Mouse (Mus musculus) spleen, embryonic (tissue): ENCODE results near the gene Nup188.

Source experiments
- CTCF ChIA-PET: fragments of 350-600 bp; sonication (Branson Sonifier 250); formaldehyde crosslinking; loops from one replicate; lab custom pipeline; 2022; lab: Charles Lee

The Nup188 gene

GRCm38 (mm10) chr2:30256616-30257350 is 29.4 kb upstream of the Nup188 start:
- CTCF ChIA-PET, result interaction anchor here (1.4 kb wide), 1 partner anchor 20 kb away, joined by 3 read pairs; the partner anchor contains the start of gene Lrrc8a

DNA sequence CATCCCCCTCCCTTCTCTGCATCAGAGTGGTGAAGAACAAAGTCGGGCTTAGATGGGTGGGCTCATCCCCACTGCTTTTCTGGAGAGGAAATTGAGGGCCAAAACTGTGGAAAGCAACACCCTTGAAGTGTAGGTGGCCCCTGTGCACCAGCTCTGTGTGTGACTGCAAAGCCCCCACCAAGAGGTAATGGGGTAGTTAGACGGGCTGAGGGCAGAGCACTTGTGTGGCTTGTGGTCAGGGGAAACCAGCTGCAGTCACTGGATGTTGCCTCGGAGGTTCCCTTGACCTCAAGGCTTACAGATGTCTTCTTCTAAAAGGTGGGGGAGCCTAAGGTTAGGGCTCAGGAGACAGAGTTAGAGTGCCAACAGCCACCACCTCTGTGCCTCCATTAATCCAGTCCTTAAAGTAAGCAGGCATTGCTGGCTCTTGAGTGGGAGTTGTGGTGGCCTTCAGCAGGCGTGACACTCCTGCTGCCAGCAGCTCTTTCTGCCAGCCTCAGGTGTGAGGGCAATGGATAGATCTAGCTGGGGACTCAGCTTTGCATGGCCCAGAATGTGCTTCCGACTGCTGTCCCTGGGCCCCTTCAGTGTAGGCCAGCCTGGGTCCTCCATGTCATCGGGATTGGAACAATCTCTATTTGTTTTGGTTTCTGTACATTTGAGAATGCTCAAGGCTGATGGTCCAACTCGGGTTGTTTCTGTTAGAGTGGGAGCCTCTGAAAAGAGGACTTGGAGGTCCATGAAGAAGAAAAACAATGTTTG is 28.3 kb upstream of the Nup188 start:
- CTCF ChIA-PET, result interaction anchor here (1.4 kb wide), 1 partner anchor 21 kb away, joined by 3 read pairs; the partner anchor contains the start of gene Lrrc8a

DNA sequence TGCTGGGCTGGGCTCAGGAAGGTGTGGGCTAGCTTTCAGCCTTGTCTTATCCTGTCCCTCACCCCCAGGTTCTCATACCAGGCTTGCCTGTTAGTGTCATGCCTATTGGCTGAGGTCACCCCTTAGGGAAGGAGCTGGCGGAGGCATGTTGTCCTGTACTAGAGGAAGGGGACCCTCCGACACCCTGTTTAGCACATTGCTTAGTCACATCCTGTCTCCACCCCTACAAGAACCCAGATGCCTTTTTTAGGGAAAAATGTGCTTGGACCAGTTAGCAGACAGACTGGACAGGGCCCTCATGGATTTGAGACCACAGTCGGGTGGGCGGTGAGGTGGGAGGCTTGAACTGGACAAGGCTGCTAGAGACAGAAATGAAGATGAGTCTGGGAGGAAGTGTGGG is 27.6 kb upstream of the Nup188 start:
- CTCF ChIA-PET, result interaction anchor here (1.4 kb wide), 1 partner anchor 21 kb away, joined by 3 read pairs; the partner anchor contains the start of gene Lrrc8a

DNA sequence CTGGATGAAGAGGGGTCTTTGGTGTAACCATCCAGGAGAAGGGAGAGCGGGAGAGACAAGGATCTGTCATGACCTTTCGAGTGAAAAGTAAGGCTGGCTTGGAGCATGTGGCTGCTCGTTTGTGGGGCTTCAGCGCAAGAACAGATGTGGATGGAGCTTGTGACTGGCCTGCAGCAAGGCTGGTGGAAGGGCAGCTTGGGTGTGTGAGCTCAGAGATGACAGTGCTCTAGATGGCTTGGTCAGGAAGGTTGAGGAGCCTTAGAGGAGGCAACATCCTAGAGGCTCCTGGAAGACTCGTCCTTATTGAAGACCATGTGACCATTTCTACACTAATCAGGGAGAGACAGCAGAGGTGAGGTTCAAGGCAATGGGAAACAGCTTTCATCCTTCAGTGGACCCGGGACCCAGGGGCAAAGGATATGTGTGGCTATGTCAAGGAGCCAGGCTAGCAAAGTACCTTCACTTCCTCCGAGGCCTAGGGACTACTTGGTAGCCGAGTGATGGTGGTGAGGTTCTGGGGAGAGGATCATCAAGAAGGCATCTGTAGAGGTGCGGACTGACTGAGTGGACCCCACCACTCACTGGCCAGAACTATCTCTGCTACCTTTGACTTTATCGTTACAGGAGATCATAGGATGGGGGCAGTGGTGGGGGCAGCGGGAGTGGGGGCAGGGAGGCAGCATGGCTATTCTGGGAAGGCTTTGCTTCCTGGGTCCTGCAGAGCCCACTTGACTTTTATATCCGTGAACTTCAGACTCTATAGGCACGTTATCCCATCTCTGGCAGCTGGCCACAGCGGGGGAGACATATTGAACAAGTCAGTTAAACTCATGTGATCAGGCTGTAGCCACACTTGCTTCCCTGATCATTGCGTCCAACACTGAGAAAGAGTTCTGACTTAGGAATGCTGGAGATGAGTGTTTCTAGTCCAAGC is 26.8 kb upstream of the Nup188 start:
- CTCF ChIA-PET, result interaction anchor here (0.7 kb wide), 1 partner anchor 535 kb away, joined by 4 read pairs; no protein-coding TSS in a partner anchor

DNA sequence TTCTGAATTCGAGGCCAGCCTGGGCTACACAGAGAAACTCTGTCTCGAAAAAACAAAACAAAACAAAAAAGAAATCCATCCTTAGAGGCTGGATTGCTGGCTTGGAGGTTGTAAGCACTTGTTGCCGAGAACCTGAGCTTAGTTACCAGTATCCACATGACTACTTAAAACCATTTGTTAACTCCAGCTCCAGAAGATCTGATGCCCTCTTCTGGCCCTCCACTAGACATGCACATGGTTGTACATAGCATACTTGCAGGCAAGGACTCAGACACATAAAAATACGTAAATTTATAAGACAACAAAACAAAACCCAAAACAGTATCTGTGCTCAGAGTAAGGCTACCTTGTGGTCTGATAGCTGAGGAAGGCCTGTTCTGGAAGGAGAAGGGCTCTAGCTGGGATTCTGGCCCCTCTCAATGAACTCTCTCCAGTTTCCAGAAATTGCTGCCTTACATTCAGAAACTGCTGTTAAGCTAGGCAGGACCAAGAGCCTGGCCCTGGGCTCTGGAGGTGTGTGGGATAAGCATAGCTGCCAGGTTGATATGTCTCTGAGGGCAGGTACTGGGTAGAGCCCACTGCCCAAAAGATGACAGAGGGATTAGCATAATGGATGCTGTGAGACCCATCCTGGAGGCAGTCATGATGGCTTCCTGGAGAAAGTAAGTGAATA is 25.0 kb upstream of the Nup188 start:
- CTCF ChIA-PET, result interaction anchor here (0.5 kb wide), 1 partner anchor 459 kb away, joined by 3 read pairs; the partner anchor contains the start of gene Slc27a4

GRCm38 (mm10) chr2:30261921-30262839 is 24.0 kb upstream of the Nup188 start:
- CTCF ChIA-PET, result interaction anchor here (0.5 kb wide), 1 partner anchor 460 kb away, joined by 3 read pairs; the partner anchor contains the start of gene Slc27a4

- CTCF ChIA-PET, result no interaction called here
Measured at GRCm38 (mm10) chr2:30262840-30263441, 23.3 kb upstream of the Nup188 start.

DNA sequence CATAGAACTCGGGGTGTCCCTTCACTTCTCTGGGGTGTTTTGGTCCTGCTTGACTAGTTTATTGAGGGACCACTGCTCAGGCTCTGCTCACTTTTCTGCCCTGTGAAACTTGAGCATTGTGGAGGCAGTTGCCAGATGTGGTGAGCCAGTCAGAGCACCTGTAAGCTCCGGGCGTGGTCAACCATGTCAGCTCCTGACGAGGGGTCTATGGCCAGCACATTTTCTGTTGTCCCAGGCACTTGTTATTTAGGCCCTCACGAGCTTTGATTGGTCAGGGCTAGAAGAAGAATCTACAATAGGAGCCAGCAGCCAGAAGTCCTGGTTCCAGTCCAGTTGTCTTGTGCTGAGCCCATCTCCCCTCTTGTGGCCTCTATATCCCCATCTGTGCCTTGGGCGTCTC is 22.4 kb upstream of the Nup188 start:
- CTCF ChIA-PET, result no interaction called here

DNA sequence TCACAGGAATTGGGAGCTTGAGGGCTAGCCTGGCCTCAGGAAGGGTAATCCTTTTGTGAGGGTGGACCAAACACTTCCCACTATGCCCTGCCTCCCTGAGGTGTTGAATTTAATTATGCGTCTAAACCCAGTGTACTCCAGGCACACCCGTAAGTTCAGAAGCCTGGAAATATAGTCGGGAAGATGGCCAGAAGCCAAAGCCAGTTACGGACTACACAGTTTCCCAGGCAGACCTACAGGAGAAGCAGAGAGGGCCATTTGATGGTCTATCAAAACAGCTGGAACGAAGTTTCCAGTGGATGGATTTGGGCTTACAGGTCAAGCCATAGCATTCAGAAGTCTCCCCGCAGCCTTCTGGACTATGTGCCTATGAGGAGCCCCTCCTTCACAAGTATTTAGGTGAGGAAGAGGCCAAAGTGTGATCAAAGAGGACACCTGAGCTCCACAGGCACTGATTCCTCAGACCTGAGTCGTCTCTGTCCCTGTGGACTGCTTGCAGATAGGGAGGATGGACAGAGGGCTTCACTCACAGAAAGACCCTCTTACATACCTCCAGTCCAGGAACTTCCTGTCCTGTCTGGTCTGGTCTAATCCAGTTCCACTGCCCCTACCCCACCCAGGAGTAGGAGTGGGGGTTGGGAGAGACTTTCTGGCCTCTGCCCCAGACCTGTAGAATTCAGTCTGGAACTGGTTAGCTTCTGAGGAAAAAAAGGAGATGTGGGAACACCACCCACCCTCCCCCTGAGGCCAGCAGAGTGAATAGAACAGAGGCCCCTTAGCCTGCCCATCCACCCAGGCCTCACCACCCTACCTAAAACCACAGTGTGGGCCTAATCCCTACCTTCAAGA is 21.3 kb upstream of the Nup188 start:
- CTCF ChIA-PET, result no interaction called here

DNA sequence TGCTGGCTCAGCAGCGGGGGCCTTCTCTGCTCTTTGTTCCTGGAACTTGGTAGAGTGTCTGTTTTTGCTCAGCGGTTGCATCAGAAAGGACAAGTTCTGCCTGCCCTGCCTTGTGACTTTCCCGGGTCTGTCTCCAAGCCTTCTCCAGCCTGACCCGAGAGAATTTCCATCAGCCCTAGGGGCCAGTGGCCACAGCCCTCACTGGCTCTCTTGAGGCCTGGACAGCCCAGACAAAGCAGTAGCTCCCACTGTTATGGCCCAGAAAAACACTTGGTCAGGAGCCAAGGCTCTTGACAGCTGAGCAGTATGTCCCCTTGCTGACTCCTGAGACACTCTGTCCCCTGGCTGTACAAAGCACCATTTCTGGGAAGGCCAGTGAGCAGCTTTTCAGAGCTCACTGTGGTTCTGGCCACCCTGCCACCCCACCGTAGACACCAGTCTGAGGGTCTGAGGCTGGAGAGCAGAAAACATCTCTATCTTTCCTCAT is 20.4 kb upstream of the Nup188 start, which contains the start of gene Phyhd1:
Phyhd1 (plus strand) TSS at position 437 of the 487 bp plus-strand sequence.
- CTCF ChIA-PET, result no interaction called here

DNA sequence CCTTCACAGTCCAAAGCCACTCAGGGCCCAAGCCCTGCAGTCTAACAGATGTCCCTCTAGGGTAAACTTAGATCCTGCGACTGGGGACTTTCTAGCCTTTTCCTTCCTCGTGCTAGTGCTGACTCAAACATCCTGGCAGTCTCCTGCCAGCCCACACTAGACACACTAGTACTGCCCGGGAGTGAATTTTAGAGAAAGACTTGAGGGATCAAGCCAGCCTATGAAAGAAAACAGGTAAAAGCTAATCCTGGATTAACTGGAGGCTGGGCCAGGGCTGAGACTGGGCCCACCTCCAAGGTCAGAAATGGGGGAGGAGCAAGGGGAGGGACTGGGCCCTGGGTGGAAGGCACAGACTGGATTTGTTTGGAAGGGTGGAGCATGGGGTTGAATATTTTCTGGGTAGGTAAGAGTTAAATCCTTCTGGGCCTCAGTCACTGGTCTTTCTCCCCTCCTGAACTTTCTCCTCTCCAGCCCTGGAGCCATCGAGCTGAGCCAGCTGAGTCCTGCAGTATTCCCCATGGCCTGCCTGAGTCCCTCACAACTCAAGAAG is 19.7 kb upstream of the Nup188 start:
- CTCF ChIA-PET, result no interaction called here

GRCm38 (mm10) chr2:30267466-30267865 is 18.7 kb upstream of the Nup188 start:
- CTCF ChIA-PET, result no interaction called here

GRCm38 (mm10) chr2:30268371-30268770 is 17.8 kb upstream of the Nup188 start:
- CTCF ChIA-PET, result no interaction called here

DNA sequence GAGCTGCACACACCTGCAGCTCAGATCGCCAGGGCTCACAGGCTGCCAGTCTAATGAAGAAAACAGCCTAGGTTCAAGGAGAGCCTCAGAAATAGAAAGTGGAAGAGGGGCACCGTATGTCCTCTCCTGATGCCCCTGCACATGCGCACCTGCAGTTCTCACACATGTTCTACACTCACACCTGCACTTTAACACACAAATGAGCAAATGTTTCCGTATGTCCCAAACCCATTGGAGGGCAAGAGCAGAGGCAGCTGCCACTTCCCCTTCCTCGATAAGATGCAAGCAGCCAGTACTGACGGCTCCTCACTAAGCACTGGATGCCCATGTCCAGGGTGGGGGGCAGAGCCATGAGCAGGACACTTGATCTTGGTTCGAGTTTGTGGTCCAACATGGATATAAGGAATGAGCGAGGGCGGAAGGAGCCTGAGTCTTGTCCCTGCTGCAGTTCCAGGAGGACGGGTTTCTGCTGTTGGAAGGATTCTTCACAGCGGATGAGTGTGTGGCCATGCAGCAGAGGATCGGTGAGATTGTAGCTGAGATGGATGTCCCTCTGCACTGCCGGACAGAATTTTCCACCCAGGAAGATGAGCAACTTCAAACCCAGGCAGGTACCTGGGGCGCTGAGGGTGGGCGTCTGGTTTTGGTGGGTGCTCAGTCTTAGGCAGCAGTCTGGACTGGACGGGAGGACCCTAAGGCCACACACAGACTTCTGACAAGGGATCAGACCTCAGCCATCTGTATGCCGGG is 16.8 kb upstream of the Nup188 start:
- CTCF ChIA-PET, result interaction anchor here (0.6 to 1.1 kb wide), 2 partner anchors 16 to 444 kb away, joined by 3 read pairs; no protein-coding TSS in a partner anchor

DNA sequence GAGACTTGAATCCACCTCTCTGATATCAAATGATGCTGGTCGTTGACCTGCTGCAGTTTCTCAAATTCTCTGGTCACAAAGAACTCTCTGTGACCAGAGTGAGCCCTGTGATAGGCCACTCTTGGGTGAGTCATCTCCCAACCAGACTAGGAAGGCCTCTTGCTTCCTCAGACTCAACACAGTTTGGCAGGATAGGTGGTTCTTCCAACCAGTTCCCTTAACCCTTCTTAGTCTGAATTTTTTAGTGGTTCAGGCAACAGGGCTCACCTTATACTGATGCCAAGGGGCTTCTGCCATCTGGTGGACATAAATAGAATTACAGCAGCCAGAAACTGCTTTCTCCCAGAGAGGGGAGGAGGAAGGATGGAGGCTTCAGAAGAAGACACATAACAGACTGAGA is 16.1 kb upstream of the Nup188 start:
- CTCF ChIA-PET, result no interaction called here

- CTCF ChIA-PET, result no interaction called here
Measured at GRCm38 (mm10) chr2:30280743-30281142, 5.5 kb upstream of the Nup188 start, which contains the start of gene Gm28038. Gm28038 (plus strand) TSS chr2:30281043.

DNA sequence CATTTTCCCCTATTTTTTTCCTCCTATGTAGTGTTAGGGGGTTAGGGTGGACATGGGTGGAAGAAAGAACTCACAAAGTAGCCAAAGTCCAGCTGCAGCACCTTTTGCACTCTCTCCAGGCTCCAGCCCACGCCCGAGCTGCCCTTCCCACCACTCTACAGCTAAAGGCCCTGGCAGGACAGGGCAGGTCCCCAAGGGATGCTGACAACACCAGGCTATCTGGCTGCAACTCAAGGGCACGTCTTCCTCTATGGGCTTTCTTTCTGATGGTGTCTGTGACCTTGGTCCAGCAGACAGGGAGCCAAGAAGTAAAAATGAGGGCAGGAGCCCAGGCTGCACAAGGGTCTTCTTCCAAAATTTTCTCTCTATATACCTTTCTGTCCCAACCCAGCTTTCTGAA is 4.5 kb upstream of the Nup188 start:
- CTCF ChIA-PET, result interaction anchor here (0.7 kb wide), 1 partner anchor 360 kb away, joined by 5 read pairs; no protein-coding TSS in a partner anchor
